Mouse (Mus musculus) thymus, adult 2 months (tissue): ENCODE results near the gene D1Ertd622e.

Experiments used
- CTCF ChIP-seq: fragments of 200-500 bp; IDR thresholded peaks from 2 replicates; pipeline ENCODE4 v1.5.1; 2012; ENCODE audit warnings: mild to moderate bottlenecking, control low read depth, low read length, moderate library complexity, borderline replicate concordance; ENCODE audit not compliant: control insufficient read depth, poor library complexity, insufficient read depth; ENCODE audit errors: extremely low read depth
- POLR2A ChIP-seq: fragments of 200-500 bp; IDR thresholded peaks from 2 replicates; pipeline ENCODE4 v1.6.1; 2012; ENCODE audit warnings: mild to moderate bottlenecking, low read length, control low read depth, moderate library complexity; ENCODE audit not compliant: control insufficient read depth, poor library complexity, insufficient read depth; ENCODE audit errors: extremely low read depth

- TF ChIP-seq CTCF (no peak), POLR2A (no peak)
Measured at GRCm38 (mm10) chr1:97650553-97651123, 11.2 kb downstream of the D1Ertd622e start.
